Mouse (Mus musculus) right cerebral cortex, postnatal 10 days (tissue): ENCODE measurements around the gene Mt4.
"Not testable (repeated sequence)": the region's sequence is repeated elsewhere in the genome, so short reads cannot be mapped to it uniquely, and the experiment has no call there.

ENCODE experiments used
- DNase-seq, 2 experiments: peaks; one replicate each; pipeline ENCODE4 v3.0.0; 2021; ENCODE audit warnings: low spot score in 2 of 2

Gene Mt4

DNA sequence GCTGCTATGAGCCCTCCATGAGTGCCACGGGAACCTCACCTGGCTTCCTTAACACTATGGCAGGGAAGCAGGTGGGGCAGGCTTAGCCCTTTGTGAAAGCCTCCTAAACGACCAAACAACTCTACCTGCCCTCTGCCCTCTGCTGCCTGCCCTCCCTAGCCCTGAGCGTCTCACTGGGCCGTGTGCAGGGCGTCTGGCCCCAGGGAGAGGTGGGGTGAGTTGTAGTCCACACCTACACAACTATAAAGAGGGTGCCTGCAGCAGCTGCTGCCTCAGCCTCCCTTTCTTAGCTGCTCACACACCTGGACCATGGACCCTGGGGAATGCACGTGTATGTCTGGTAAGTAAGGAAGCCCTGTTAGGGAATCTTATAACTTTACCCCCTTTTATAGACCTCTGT lies at the start of gene Mt4:
TSS of gene Mt4 (plus strand) at position 265 of the 400 bp plus-strand sequence.
- DNase-seq = no peak

DNA sequence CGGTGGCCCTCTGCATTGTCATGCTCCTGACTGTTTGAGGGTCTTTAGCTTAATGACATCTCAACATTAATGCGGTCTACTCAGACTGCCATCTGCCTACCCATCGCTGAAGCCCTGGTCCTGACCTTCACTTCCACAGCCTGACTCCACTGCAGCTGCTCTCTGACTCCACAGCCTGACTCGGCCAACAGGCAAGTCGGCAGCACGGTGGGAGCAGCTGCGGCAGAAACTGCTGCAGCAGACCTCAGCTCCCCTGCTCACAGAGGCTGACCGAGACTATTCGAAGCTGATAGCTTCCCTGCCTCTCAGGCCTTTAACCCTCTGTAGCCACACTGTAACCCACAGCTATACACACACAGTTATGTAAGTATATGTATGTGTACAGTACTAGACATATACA lies 49.0 kb upstream of the Mt4 start:
- no peak for DNase-seq

DNA sequence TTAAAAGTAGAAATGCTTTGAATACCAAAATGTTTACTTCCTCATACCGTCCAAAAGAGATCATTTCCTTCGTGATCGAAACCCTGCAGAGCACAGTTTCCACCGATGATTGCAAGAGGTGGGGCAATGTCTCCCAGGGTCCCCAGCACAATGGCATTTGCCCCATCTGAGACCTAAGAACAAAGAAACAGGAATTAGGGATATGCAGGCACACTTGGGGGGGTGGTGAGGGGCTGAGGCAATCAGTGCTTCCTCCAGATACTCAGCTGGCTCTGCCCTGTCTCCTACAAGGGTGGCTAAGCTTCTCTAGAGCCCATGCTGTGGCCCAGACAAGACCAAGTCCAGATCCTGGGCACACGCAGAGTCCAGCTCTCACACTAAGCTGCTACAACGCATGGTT lies 47.3 kb upstream of the Mt4 start:
- no peak for DNase-seq

DNA sequence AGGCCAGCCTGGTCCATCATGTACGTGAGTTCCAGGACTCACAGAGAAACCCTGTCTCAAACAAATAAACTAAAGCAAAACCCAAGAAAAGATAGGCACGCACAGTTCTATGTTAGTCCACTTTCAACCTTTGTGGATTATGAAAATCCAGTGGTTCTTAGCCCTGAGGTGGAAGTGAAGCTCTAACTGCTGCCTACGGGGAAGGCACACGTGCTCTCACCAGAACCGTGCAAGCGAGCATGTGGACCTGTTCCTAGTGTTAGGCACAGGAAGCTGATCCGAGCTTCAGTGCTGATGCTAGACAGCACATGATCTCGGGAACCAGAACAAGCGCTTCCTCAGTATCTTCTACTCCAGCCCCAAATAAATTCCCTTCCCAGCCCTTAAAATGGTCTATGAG lies 44.1 kb upstream of the Mt4 start:
- DNase-seq = no peak

DNA sequence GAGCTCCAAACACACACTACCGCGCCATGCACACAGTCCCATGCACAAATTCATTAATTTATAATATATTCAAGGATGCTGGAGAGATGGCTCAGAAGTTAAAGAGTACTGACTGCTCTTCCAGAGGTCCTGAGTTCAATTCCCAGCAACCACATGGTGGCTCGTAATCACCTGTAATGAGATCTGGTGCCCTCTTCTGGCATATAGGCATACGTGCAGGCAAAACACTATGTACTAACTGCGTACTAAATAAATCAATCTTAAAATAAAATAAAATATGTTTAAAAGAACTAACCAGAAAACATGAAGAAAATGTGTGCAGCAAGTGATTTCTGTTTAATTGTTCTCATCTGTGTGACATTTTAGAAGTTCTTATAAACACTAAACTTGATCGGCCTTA lies 42.7 kb upstream of the Mt4 start:
- DNase-seq = no peak

DNA sequence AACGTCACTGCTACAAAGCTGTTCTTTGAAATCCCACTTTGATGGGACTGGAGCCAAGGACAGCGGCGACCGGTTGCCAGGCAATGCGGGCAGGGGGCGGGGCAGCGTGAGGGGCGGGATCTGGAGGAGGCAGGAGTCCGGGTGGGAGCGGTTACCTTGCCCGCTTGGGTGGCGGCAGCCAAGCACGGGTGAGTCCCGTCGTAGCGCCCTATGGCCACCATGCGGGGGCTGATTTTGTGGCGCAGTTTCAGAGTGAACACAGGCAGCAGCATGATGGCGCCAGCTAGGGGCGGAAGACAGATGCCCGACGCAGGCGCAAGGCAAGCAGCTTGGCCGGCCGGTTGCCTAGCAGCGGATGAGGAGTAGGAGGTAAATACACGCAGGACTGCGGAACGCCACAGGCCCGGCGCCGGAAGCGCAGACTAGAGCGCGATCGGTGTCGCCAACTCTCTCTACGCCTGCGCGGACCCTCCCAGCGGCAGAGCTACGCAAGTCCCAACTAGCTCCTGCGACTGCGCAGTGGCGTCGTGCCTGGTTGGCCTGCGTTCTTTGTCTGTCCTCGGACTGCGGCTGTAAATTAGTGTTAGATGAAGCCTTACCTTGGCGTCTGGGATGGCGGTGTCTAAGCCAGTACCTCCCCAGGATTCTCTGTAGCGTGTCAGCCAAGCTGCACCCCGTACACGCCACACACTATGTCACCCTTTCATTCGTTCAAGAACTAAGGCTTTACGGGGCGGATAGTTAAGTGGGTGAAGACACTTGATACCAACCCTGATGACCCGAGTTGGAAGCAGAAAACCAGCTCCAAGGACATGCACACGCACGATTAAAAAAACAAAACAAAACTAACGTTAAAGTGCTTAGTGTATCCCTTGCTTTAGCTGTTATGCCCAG lies 38.7 kb upstream of the Mt4 start, which contains the start of gene Bbs2:
TSS of gene Bbs2 (minus strand) at position 848 of the 894 bp plus-strand sequence.
- DNase-seq = peak; percentile 100

DNA sequence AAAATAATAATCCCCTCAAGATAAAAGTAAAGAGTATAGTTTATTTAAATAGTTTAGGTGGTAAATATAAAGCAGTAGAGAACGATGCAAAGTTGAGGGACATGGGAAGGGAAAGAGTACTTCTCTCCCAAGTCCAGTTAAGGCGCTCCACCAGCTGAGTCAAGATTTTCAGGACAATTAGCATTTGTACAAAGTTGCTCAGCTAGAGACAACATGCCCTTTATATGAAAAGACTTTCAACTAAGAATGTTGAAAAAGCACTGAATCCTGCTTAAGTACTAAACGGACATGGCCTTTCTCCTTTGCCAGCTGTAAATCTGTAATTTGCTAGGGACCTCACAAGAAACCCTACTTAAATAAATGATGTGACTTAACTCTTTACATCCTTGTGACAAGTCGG lies 38.0 kb upstream of the Mt4 start:
- no peak for DNase-seq

DNA sequence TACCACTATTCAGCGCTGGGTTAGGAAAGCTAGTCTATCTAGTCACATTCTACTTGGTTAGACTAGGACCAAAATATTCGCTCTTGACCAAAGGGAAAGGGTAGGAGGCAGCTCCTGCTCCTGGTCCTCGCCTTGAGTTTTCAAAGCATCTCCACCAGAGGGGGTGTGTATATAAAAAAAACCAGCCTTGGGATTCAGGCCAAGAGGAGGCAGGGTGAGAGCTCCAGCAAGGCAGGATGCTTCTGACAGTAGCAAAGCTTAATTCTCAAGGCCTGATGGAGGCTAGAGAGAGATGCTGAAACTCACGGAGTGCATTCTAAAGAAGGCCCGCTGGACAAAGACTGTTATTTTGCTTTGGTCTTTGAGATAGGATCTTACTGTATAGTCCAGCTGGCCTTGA lies 32.9 kb upstream of the Mt4 start:
- peak; percentile 65 to 66 for DNase-seq

DNA sequence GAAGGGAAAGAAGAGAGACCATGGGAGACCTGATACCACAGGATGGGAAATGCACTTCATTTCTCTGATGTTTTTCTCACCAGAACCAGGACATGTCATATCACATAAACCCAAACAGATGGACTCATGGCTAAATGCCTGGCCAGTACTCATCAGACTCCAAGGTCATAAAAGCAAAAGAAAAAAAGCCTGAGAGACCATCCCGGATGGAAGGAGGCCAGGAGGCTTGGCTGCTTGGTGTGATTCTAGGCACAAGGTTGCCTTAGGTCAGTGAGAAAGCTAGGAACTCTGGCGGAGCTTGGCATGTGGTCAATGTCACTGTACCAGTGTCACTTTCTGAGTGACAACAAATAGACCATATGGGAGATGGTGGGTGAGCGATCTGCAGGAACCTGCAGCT lies 29.1 kb upstream of the Mt4 start:
- no peak for DNase-seq

DNA sequence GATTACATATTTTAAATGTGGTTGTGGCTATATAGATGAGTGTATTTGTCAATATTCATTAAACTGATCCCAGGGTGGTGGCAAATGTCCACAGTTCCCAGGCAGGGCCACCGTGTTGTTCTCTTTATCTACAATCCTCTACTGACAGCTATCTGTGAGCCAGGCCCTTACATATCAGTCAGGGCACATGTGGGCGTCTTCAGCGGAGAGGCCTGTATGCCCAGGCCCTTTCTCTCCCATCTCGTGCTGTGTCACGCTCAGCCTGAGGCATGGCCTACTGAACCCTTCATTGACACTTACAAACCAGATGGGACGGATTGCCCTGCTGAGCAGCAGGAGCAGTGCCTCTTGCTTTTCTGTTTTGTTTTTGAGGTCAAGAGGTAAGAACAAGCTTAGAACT lies 27.6 kb upstream of the Mt4 start:
- DNase-seq = no peak

DNA sequence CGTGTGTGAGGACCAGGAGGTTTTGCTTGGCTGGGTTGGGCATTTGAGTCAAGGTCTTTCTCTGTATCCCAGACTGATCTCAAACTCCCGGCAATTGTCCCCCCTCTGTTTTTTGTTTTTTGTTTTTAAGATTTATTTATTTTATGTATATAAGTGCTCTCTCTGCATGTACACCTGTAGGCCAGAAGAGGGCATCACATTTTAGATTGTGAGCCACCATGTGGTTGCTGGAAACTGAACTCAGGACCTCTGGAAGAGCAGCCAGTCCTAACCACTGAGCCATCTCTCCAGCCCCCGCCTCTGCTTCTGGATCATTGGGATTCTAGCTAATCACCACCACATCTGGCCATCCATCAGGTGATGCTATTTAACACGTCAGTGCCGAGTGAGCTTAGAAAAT lies 27.2 kb upstream of the Mt4 start:
- no peak for DNase-seq

DNA sequence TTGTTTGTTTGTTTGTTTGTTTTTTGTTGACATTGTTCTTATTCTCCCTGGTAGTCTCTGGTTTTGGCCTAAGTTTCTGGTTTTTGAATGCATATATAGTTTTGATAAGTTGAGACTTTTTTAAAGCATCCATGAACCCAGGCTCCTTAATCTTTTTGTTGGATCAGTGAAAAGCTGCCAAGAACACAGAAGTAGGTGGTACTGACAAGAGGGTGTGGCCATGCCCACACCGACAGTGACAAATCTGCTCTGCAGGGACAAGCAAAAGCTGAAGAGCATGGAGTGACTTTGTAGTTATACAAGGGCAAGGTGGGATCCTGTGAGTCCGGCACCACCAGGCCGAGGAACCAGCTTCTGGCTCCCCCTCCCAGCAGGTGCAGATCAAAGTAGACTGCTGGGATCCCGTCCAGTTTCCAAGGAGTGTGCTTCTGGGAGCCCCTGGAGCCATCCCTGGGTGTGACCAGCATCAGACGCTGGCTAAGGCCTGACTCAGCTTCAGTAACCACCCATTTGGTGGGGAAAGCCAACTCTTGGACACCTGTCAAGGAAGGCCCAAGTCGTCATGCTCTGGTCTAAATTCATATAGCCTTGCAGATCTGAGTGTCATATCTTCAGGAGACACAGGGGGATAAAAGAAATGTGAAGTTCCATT lies 26.3 kb upstream of the Mt4 start:
- DNase-seq = no peak

DNA sequence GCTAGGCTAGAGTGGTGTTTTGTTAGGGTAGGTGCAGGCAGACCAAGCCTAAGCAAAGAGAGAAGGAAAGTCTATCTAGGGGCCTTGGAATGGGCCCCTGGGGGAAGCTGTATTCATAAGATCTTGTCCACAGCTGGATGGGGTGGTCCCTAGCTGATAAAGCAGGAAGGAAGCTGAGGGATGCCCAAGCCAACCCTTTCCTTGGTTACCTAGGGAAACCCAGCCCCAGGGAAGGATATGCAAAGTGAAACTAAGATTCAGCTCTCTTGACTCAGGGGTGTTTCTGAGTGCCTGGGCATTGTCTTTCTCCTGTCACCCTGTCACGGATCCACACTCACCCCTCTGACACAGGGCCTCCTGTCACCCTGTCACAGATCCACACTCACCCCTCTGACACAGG lies 23.6 kb upstream of the Mt4 start:
- no peak for DNase-seq

DNA sequence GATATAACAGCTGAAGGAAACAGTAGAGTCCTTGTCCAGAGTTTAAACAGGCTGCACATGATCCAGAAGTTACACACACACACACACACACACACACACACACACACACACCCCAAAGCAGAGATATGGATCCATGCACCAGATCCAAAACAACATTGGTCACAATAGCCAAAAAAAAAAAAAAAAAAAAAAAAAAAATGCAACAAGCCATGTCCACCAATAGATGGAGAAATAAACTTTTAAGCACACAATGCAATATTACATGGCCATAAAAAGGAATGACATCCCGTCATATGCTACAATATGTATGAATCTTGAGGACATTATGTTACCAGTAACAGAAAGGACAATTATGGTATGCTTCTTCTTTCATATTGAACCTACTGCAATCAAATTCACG lies 23.0 kb upstream of the Mt4 start:
- DNase-seq = no peak

DNA sequence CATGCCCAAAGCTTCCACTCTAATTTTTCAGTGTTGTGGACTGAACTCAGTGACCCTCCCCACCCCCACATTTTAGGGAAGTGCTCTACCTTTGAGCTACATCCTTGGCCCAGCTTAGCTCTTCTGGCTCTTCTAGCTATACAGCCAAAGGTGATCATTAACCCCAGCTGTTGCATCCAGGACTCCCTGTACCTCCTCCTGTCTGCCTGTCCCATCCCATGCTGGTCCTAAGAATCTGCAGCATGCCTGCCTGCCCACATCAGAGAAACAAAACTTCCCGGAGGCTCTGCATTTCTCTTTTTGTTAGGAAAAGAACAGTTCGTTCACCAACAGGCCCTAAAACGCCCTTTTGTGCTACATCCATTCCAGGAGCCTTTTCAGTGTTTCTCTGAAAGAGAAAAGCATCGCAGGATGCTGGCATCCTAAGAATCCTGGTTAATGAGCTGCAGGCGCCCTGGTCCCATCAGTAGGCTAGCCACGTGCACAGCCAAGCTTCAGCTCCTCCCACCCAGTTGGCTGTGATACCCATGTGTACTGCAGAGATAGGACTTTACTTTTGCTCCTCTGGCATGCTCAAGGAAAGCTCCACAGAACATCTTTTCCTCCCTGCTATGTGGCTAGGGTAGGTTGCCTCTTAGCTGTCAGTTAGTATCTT lies 18.1 kb upstream of the Mt4 start:
- peak; percentile 80 to 87 for DNase-seq

DNA sequence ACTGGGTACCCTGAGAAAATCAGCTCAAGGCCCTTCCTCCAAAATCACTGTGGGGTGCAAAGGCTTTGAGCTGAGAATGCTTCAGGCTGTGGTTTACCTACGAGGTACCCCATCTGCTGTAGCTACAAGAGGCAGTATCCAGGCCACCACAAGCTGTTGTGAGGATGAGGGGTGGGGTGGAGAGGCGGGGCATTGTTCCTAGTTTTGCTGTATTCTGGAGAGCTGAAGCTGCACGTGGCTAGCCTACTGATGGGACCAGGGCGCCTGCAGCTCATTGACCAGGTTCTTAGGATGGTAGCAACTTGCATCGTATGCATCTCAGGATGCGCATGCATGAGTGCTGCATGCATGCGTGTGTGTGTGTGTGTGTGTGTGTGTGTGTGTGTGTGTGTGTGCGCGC lies 15.4 kb upstream of the Mt4 start:
- peak; percentile 61 to 65 for DNase-seq

DNA sequence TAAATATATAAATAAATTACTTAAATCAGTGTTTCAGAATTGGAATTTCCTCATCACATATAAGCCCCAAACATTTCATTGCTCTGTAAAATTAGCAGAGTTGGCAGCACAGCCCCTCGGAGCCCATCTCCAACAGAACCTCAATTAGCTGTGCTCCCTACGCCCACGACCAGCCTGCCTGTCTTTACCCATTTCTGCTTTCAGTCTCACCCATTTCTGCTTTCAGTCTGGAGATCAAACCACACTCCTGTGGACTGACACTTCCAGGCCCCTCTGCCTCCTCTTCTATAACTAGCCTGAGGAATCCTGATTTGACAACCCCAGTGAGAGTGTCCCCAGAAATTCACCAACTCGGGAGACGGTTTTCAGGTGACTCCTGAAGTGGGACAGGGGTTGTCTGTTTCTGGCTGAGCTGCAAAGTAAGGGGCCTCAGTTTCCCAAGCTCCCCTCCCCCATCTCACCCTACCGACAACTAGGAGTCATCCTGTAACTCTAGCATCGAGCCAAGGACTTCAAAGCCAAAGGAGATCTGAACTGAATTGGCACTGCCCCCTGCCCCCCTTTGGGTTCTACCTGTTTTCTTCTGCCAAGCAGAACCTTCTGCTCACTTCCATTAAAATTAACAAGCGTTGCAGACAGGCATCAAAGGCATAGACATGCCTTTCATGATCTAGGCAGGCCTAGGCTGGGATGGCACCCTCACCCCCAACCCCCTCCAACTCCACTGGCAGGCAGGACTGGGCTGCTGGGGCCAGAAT lies 14.1 kb upstream of the Mt4 start:
- DNase-seq = peak; percentile 37 to 49

DNA sequence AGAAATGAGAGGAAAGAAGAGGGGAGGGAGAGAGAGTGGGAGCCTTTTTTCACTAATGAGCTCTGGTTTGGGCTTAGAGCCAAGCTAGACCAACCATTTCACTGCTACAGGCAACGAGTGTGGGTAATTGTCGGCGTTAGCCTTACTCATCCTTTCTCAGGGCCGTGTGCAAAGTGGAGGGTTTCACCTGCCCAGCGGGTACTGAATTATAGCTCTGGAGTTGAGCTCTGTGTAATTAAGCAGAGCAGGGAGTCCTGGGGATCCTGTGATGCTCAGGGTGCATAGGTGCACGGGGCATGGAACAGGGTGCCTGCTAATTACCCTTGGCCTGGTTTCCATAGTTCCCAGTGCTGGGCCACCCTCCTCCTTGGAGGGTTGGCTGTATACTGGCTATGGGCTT lies 9.3 kb upstream of the Mt4 start:
- no peak for DNase-seq

DNA sequence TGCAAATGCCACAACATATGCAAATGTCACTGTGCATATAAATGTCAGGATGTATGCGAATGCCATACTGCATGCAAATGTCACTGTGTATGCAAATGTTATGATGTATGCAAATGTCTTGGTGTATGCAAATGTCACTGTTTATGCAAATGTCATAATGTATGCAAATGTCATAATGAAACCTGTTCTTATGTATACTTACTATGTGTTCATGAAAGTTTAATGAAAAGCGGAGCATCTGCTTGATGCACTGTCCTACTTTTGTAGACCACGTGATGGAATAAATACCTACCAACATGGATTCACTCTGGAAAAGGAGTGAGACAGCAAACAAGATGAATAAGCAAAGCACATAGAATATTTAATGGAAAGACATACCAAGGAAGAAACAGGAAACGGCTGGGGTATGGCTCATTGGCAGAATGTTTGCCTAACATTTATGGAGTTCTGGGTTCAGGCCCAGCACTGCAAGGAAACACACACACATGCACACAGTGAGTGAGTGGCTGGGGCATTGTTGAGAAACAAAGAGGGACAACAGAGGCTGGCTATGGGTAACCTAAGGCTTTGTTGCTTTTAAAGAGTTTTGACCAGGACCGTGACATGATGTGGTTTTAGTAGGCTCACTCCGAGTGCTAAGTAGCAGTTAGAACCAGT lies 7.7 kb upstream of the Mt4 start:
- no peak for DNase-seq

DNA sequence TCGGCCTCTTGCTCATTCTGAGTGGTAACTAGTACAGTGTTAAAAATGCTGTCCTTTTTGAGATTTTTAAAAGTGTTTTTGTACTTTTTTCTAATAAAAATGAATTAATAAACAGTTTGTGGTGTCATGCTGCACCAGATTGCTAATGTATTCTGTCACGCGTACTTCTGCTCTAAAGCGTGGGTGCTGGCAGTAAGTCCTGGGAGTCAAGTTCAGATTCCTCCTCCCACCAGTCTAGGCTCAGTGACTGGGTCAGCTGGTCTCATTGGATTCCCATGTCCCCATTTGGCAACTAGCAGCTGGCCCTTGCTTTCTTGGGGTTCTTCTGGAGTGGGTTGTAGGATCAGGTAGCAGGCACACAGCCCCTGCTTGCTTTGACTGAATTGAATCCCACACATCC lies 6.9 kb upstream of the Mt4 start:
- no peak for DNase-seq

DNA sequence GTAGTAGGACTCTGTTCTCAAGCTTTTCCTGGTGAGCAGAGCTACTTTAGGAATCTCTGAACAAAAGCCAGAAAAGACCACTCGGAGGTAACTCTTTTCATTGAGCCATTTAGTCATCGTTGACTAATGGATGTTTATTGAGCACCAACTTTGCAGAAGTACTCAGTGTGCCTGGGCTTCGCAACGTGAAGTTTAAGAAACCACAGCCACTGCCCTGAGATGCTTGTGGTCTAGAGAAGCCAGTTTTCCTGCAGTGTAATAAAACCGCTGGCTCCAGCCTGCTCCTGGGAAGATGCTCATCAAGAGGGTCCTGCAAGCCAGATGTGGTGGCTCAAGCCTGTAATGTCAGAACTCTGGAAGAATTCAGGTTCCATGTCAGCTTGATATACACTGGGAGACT lies 4.9 kb upstream of the Mt4 start:
- no peak for DNase-seq

DNA sequence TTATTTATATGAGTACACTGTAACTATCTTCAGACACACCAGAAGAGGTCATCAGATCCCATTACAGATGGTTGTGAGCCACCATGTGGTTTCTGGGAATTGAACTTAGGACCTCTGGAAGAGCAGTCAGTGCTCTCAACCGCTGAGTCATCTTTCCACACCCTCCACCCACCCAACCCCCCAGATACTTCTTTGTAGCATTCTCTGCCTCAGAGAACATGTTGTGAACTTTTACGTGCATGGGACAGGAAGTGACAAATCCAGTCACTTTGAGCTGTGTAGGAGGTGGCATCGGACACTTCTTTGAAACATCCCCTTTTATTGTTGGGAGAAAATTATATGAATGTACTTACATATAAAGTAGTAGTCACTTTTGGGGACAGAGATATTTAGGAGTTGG lies 2.4 kb upstream of the Mt4 start:
- not testable (repeated sequence) for DNase-seq
